Mouse (Mus musculus): ENCODE results near the gene Snx10. TPM values are rescaled to one million over a fixed set of nuclear protein-coding genes. Genes with fewer than 3 reads are reported as not detected.
A peak's percentile ranks its signal among the peaks of the same experiment; 100 is the strongest.

Gene Snx10
- polyA plus RNA-seq, 1 experiment from 2014 or later: 5.2 TPM

- ATAC-seq: no peak
- no peaks in the 10 kb centered on the region for H3K9me3 ChIP-seq (replicated peaks)
- peaks cover 12% of the 10 kb centered on the region; the same call in 1 of the 2 replicates for H3K4me1 ChIP-seq
- no peaks in the 10 kb centered on the region for H3K36me3 ChIP-seq
- H3K27ac ChIP-seq: no peak overlapping the region
- no peaks in the 10 kb centered on the region for H3K27me3 ChIP-seq (replicated peaks)
- no peak overlapping the region for H3K9ac ChIP-seq
- no peak overlapping the region for H3K4me2 ChIP-seq
- no peak overlapping the region for H3K4me3 ChIP-seq
- 70% methylated on average over 2 of the region's 2 CpGs for WGBS (ENCODE audit: insufficient replicate concordance)
Observed at GRCm38 (mm10) chr6:51507556-51507955, 16.1 kb upstream of the Snx10 start.

DNA sequence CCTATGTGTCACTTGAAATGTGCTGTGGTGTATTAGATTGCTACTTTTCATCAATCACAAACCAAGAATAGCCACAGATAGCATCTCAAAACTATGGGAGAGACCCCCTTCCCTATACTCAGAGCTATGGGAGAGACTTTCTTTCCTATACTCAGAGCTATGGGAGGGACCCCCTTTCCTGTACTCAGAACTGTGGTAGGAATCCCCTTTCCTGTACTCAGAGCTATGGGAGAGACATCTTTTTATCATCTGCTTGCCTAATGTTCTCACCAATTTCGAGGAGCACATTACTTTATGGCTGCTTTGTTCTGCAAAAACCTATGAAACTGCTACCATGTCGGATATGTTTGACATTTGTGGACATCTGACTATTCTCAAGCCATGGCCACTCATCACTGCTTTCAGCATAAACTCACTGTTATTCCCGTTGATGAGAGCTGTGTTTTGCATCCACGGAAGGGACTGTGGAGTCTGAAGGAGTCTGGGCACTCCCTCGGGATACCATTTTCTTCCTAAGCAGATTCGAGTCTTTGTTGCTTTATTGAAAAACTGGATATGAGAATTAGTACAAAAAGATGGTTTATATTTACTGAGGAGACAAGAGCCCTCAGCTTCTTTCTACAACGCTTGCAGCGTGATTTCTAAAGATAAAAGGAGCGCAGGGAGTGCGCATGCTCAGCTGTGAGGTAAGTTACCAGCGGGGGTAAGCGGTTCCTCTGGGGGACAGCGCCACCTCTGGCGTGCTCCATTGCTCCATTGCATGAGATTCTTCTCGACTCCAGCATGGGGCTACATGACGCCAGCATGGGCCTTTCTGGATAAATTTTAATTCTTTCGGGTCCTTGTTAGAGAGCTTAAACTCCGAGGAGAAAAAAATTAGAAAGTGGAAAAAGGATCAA, 14.7 kb upstream of the Snx10 start:
- Histone ChIP-seq H3K9me3 (replicated peaks) (no peaks in the 10 kb centered on the region), H3K9ac (no peak overlapping the region), H3K27ac (no peak overlapping the region), H3K36me3 (no peaks in the 10 kb centered on the region), H3K27me3 (replicated peaks) (no peaks in the 10 kb centered on the region), H3K4me3 (no peak overlapping the region), H3K4me1 (peaks cover 12% of the 10 kb centered on the region; the same call in 1 of the 2 replicates), H3K4me2 (peak overlapping the region; percentile 40)
- 17% methylated on average over 18 of the region's 18 CpGs for WGBS (ENCODE audit: insufficient replicate concordance)
- peak; percentile 52; the same call in 1 of the 2 replicates for ATAC-seq

DNA sequence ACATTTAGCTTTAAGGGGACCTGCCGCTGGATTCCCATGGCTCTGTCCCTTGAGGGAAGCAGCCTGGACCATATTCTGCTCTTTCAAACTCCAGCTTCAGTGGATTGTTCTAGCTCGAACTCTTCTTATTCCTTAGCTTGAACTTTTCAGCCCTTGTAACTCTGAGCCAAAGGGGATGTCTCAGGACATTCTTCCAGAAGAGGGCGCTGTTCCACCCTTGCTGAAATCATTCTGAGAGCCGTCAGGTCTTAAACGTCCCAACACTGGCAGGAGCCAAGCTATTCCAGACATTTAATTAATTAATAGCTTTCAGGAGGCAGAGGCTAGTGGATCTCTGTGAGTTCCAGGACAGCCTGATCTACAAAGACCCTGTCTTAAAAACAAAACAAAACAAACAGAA, 13.6 kb upstream of the Snx10 start:
- 0 out of 2 replicates have a peak overlapping the region, but pooled peaks have one; percentile 40 for H3K4me2 ChIP-seq
- no peak overlapping the region for H3K4me3 ChIP-seq
- H3K27me3 ChIP-seq (replicated peaks): no peaks in the 10 kb centered on the region
- ATAC-seq: no peak
- WGBS (ENCODE audit: insufficient replicate concordance): 14% methylated on average over 5 of the region's 5 CpGs
- no peak overlapping the region for H3K9ac ChIP-seq
- H3K9me3 ChIP-seq (replicated peaks): no peaks in the 10 kb centered on the region
- H3K27ac ChIP-seq: no peak overlapping the region
- no peaks in the 10 kb centered on the region for H3K36me3 ChIP-seq
- H3K4me1 ChIP-seq: peaks cover 12% of the 10 kb centered on the region; the same call in 1 of the 2 replicates

- Histone ChIP-seq H3K4me2 (no peak overlapping the region), H3K27me3 (replicated peaks) (no peaks in the 10 kb centered on the region), H3K9ac (no peak overlapping the region), H3K9me3 (replicated peaks) (no peaks in the 10 kb centered on the region), H3K4me3 (no peak overlapping the region), H3K4me1 (0 out of 2 replicates have a peak, but pooled peaks cover 6% of the 10 kb centered on the region), H3K27ac (no peak overlapping the region), H3K36me3 (no peaks in the 10 kb centered on the region)
- no peak for ATAC-seq
- 48% methylated on average over 1 of the region's 1 CpGs for WGBS (ENCODE audit: insufficient replicate concordance)
Observed at GRCm38 (mm10) chr6:51510946-51511345, 12.8 kb upstream of the Snx10 start.

- 0 out of 2 replicates have a peak, but pooled peaks cover 5% of the 10 kb centered on the region for H3K4me1 ChIP-seq
- no peak overlapping the region for H3K4me3 ChIP-seq
- H3K9me3 ChIP-seq (replicated peaks): no peaks in the 10 kb centered on the region
- no peak overlapping the region for H3K4me2 ChIP-seq
- H3K36me3 ChIP-seq: no peaks in the 10 kb centered on the region
- ATAC-seq: no peak
- no peak overlapping the region for H3K9ac ChIP-seq
- no peaks in the 10 kb centered on the region for H3K27me3 ChIP-seq (replicated peaks)
- H3K27ac ChIP-seq: no peak overlapping the region
- 54% methylated on average over 3 of the region's 3 CpGs for WGBS (ENCODE audit: insufficient replicate concordance)
Observed at GRCm38 (mm10) chr6:51513745-51514144, 10.0 kb upstream of the Snx10 start.

GRCm38 (mm10) chr6:51514860-51515259, 8.8 kb upstream of the Snx10 start:
- H3K4me1 ChIP-seq: no peaks in the 10 kb centered on the region
- no peaks in the 10 kb centered on the region for H3K27me3 ChIP-seq (replicated peaks)
- no peak overlapping the region for H3K27ac ChIP-seq
- no peak overlapping the region for H3K9ac ChIP-seq
- no peak overlapping the region for H3K4me3 ChIP-seq
- no peaks in the 10 kb centered on the region for H3K9me3 ChIP-seq (replicated peaks)
- WGBS (ENCODE audit: insufficient replicate concordance): 84% methylated on average over 7 of the region's 7 CpGs
- no peaks in the 10 kb centered on the region for H3K36me3 ChIP-seq
- H3K4me2 ChIP-seq: no peak overlapping the region
- no peak for ATAC-seq

- Histone ChIP-seq H3K4me3 (peak overlapping the region; percentile 58; the same call in 1 of the 2 replicates), H3K4me1 (peaks cover 14% of the 10 kb centered on the region; the same call in 1 of the 2 replicates), H3K27me3 (replicated peaks) (peaks cover 29% of the 10 kb centered on the region), H3K27ac (no peak overlapping the region), H3K36me3 (no peaks in the 10 kb centered on the region), H3K9ac (no peak overlapping the region), H3K9me3 (replicated peaks) (no peaks in the 10 kb centered on the region), H3K4me2 (peak overlapping the region; percentile 72)
- ATAC-seq: no peak
- 21% methylated on average over 5 of the region's 5 CpGs for WGBS (ENCODE audit: insufficient replicate concordance)
Observed at GRCm38 (mm10) chr6:51523310-51523709, 391 bp upstream of the Snx10 start.

GRCm38 (mm10) chr6:51524321-51524931, 725 bp downstream of the Snx10 start:
- 2% methylated on average over 21 of the region's 21 CpGs for WGBS (ENCODE audit: insufficient replicate concordance)
- no peak overlapping the region for H3K27ac ChIP-seq
- H3K27me3 ChIP-seq (replicated peaks): peaks cover 29% of the 10 kb centered on the region
- H3K9ac ChIP-seq: no peak overlapping the region
- peaks cover 14% of the 10 kb centered on the region; the same call in 1 of the 2 replicates for H3K4me1 ChIP-seq
- ATAC-seq: no peak
- peak overlapping the region; percentile 58 for H3K4me3 ChIP-seq
- no peaks in the 10 kb centered on the region for H3K9me3 ChIP-seq (replicated peaks)
- H3K4me2 ChIP-seq: peak overlapping the region; percentile 72
- no peaks in the 10 kb centered on the region for H3K36me3 ChIP-seq

GRCm38 (mm10) chr6:51525001-51525400, 1.3 kb downstream of the Snx10 start:
- WGBS (ENCODE audit: insufficient replicate concordance): 24% methylated on average over 5 of the region's 5 CpGs

DNA sequence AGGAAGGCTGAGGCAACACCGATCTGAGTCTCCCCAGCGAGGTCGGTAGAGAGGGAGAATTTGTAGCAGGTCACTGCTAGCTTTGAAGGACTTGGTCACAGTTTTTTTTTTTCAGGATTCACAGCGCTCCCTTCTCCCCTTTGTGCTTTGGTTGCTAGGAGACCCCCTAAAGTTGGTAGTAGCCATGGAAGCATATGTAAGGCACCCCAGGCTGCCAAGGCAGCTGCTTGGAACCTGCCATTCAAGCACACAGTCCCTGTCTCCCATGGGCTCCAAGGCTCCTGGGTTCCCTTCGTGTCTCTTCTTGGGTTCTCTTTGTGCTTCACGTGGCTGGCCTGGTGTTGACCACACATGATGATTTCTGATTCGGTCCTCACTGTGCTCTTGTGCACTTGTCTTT, 5.8 kb downstream of the Snx10 start:
- H3K4me2 ChIP-seq: no peak overlapping the region
- no peak overlapping the region for H3K4me3 ChIP-seq
- no peaks in the 10 kb centered on the region for H3K9me3 ChIP-seq (replicated peaks)
- 75% methylated on average over 7 of the region's 7 CpGs for WGBS (ENCODE audit: insufficient replicate concordance)
- H3K27ac ChIP-seq: no peak overlapping the region
- peaks cover 11% of the 10 kb centered on the region; the same call in 1 of the 2 replicates for H3K4me1 ChIP-seq
- no peak for ATAC-seq
- no peaks in the 10 kb centered on the region for H3K36me3 ChIP-seq
- peaks cover 8% of the 10 kb centered on the region for H3K27me3 ChIP-seq (replicated peaks)
- no peak overlapping the region for H3K9ac ChIP-seq

More at GRCm38 (mm10) chr6:51525001-51525400, 1.3 kb downstream of the Snx10 start:
- Histone ChIP-seq H3K27ac (no peak overlapping the region), H3K27me3 (replicated peaks) (peaks cover 29% of the 10 kb centered on the region), H3K4me2 (peak overlapping the region; percentile 72), H3K9ac (no peak overlapping the region), H3K9me3 (replicated peaks) (no peaks in the 10 kb centered on the region), H3K4me1 (peaks cover 14% of the 10 kb centered on the region; the same call in 1 of the 2 replicates), H3K4me3 (peak overlapping the region; percentile 58; the same call in 1 of the 2 replicates), H3K36me3 (no peaks in the 10 kb centered on the region)
- no peak for ATAC-seq

DNA sequence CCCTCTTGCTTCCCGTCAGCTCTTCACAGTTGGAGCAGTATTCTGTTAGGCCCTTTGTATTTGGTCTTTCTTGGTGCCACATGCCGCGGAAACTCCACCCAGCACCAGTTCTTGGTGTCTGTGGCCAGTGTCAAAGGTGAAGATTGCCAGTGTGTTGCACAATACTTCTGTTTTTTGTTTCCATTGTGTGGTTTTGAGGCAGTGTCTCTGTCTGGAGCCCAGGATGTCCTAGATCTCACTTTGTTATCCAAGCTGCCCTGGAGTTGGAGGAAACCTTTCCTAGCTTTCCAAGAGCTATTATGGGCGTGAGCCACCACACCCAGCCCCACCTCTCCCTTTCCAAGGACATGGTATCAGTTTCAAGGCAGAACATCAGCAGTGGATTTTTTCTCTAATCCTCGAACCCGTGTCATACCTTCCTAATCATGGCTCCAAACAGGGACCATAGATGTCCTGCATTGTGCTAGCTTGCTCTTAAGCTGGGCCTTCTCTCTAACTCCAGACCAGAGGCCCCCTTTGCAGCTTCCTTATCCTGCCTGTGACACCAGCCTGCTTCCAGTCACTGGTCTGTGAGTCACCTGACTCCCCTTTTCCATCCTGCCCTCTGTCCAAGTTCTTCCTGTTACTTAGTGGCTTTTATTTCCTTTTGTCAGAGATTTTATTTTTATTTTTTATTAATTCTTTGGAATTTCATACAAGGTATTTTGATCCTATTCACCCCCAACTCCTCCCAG, 9.9 kb downstream of the Snx10 start:
- no peak for ATAC-seq
- Histone ChIP-seq H3K27ac (no peak overlapping the region), H3K27me3 (replicated peaks) (no peaks in the 10 kb centered on the region), H3K4me1 (peaks cover 4% of the 10 kb centered on the region; the same call in 1 of the 2 replicates), H3K9ac (no peak overlapping the region), H3K4me3 (no peak overlapping the region), H3K4me2 (no peak overlapping the region), H3K36me3 (no peaks in the 10 kb centered on the region), H3K9me3 (replicated peaks) (no peaks in the 10 kb centered on the region)
- WGBS (ENCODE audit: insufficient replicate concordance): 51% methylated on average over 6 of the region's 6 CpGs

Measured in liver, embryonic 12.5 days (tissue).